Mouse (Mus musculus): ENCODE measurements around the gene Hist2h2ac.
A peak's percentile ranks its signal among the peaks of the same experiment; 100 is the strongest.
"Not testable (repeated sequence)": the region's sequence is repeated elsewhere in the genome, so short reads cannot be mapped to it uniquely, and the experiment has no call there.

The Hist2h2ac gene

DNA sequence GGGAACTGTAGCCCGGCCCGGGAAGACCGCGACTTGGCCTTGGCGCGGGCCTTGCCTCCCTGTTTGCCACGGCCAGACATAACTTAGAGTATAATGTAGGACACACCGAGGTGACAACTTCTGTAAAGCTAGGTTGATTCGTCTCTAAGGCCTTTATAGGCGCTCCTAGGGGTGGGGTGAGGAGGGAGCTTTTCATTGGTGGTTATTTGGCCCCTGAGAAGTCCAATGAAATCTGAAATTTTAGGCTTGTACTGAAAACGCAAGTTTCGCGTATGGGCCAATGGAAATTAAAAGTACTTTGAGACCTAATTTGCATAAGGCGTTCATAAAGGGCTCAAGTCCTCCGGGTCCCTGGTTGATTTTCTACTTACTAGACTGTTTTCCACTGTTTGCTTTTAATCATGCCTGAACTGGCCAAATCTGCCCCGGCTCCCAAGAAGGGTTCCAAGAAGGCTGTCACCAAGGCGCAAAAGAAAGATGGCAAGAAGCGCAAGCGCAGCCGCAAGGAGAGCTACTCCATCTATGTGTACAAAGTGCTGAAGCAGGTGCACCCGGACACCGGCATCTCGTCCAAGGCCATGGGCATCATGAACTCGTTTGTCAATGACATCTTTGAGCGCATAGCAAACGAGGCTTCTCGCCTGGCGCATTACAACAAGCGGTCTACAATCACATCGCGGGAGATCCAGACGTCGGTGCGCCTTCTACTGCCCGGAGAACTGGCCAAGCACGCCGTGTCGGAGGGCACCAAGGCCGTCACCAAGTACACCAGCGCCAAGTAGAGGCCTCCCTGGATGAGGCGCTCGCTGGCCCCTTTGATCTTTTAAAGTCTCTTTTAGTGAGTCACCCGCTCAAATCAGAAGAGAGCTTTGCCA, at the start of gene Hist2h2ac, which contains the start of gene Hist2h2be:
Hist2h2ac (minus strand) TSS at position 116 of the 875 bp plus-strand sequence.
Hist2h2be (plus strand) TSS at position 355 of the 875 bp plus-strand sequence.
- DNase-seq (ENCODE audit: low spot score in 2 of 2): peak; percentile 78 to 87

DNA sequence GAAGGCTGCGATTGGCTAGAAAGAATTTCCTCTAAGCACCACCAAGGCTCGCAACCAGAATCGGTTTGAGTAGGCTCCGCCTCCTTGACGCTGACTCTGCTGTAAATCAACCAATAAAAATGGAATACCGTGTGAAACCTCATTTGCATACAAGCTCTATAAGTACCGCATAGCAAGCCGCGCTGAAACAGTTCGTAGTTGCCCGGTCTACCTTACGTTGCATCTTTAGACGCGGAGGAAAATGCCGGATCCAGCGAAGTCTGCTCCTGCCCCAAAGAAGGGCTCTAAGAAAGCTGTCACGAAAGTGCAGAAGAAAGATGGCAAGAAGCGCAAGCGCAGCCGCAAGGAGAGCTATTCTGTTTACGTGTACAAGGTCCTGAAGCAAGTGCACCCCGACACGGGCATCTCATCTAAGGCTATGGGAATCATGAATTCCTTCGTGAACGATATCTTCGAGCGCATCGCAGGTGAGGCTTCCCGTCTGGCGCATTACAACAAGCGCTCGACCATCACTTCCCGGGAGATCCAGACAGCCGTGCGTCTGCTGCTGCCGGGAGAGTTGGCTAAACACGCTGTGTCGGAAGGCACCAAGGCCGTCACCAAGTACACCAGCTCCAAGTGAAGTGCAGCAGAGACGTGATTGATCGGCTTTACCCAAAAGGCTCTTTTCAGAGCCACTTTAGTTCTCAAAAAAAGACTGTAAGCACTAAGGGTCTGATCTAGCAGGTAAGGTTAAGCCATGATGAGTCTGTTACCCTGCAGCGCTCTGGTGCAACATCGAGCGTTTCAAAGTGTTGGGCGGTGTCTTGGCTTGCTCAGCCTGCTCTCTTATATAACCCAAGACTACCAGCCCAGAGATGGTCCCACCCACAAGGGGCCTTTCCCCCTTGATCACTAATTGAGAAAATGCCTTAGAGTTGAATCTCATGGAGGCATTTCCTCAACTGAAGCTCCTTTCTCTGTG, 49.1 kb upstream of the Hist2h2ac start, which contains the start of gene Hist2h2bb:
Hist2h2bb (plus strand) TSS at position 242 of the 964 bp plus-strand sequence.
- peak; percentile 93 to 97 for DNase-seq (ENCODE audit: low spot score in 2 of 2)

GRCm38 (mm10) chr3:96268776-96269378, 48.2 kb upstream of the Hist2h2ac start:
- not testable (repeated sequence) for DNase-seq (ENCODE audit: low spot score in 2 of 2)

DNA sequence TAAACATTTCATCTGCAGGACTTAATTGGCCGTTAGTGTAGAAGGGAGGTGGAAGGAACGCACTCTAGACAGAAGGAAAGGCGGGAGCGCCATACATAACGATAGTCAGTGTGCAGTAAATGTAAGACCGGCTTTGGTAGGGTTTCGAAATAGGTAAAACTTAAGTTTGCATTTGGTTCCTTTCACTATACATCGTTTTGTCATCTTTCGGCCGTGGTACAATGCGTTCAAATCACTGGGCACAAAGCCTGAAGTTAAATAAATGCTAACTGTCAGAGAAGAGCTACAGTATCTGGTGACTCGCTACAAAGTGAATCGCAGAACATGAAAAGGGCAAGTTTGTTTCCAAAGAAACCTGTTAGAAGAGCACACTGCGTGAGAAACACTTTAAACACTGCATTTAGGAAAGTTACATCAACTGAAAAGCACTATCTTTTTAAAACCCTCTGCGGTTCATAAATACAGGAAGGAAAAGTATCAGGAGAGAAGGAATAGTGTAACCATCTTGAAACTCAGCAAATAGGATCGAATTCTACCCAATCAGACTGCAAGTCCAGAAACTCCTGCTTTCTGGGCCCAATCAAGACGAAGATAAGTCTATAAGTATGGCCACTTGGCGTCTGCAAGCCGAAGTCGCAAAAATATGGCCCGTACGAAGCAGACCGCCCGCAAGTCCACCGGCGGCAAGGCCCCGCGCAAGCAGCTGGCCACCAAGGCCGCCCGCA, 47.5 kb upstream of the Hist2h2ac start, which contains the start of gene Hist2h3b:
Hist2h3b (plus strand) TSS at position 604 of the 725 bp plus-strand sequence.
- DNase-seq (ENCODE audit: low spot score in 2 of 2): peak; percentile 80 to 85

DNA sequence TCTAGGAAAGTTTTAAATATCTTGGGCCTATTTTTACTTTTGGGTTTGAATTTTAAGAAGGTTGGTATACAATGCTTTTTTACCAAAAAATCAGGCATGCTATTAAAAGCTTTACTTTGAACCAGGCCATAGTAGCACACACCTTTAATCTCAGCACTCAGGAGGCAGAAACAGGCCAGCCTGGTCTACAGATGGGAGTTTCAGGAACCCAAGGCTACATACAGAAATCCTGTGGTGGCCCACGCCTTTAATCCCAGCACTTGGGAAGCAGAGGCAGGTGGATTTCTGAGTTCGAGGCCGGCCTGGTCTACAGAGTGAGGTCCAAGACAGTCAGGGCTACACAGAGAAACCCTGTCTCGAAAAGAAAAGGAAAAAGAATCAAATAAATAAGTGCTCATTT, 46.9 kb upstream of the Hist2h2ac start:
- no peak for DNase-seq (ENCODE audit: low spot score in 2 of 2)

GRCm38 (mm10) chr3:96266132-96266710, 45.5 kb upstream of the Hist2h2ac start:
- DNase-seq (ENCODE audit: low spot score in 2 of 2): no peak

- DNase-seq (ENCODE audit: low spot score in 2 of 2): no peak
Observed at GRCm38 (mm10) chr3:96264404-96264949, 43.8 kb upstream of the Hist2h2ac start.

DNA sequence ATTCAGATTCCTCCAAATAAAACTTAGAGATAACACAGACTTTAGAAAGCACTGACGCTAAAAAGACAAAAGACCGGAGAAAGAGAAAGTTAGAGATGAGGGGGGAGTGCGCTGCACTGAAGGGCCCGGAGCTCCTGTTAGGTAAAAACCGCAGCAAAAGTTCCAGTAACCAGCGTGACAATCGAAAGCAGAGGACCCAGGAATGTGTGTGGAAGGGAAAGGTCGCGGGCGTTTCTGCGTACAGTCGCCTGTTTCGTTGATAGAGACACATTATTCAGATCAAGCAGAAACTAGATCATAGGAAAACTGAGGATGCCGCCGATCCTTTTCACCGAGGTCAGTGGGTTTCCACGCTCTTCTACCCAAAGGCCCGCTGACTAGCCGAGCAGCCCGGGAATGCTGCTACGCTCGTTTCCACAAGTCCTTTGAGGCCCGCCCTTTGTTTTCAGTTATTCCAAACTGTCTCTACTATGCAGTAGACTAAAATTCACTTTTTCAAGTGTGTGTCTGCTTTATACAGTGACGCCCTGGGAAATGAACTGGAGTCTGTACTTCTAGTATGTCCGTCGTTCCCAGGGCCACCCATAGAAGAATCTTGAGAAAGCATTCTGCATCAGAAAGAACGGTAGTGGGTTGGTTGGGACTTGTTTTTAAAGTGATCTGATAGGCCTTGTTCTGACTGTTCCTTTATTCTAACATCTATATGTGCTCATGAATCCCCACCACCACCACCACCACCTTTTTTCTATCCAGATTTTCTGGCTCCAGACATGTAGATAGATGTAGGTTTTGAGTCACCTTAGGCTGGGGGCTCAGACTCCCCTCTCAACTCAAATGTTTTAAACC, 43.1 kb upstream of the Hist2h2ac start:
- DNase-seq (ENCODE audit: low spot score in 2 of 2): no peak

DNA sequence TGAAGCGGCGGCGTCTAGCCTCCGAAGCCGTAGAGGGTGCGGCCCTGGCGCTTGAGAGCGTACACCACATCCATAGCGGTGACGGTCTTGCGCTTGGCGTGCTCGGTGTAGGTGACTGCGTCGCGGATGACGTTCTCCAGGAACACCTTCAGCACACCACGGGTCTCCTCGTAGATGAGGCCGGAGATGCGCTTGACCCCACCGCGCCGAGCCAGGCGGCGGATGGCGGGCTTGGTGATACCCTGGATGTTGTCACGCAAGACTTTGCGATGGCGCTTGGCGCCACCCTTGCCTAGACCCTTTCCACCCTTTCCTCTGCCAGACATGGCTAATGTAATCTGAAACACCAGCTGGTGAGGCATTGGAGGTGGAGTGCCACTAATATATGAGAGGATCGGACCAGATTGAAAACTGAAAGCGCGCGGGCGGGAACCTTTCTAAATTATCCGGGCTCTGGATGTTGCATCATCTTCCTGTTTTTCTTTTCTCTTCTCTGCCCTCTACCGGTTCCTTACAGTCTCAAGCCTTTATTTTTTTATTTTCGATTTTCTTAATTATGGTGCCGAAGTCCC, 42.4 kb upstream of the Hist2h2ac start, which contains the start of gene Hist2h4:
Hist2h4 (minus strand) TSS at position 333 of the 572 bp plus-strand sequence.
- DNase-seq (ENCODE audit: low spot score in 2 of 2): peak; percentile 96

- peak; percentile 79 to 89 for DNase-seq (ENCODE audit: low spot score in 2 of 2)
Observed at GRCm38 (mm10) chr3:96262216-96262875, 41.7 kb upstream of the Hist2h2ac start.

- no peak for DNase-seq (ENCODE audit: low spot score in 2 of 2)
Observed at GRCm38 (mm10) chr3:96261623-96262022, 40.9 kb upstream of the Hist2h2ac start.

DNA sequence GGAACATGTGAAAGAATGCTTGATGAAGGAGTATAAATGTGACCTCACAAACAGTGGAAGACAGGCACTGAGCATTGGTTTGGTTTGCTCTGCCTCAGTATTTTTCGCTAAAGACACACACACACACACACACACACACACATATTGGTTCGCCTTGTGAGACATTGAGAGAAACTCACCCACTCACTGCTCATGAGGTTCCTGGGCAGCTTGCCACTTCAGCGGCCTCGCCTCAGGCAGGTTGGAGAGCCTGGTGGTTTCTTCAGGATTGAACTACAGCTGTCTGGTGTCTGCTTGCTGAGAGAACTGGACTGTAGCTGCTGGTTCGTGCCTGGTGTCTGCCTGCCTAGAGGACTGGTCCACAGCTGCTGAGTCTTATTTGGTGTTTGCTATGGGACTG, 39.5 kb upstream of the Hist2h2ac start:
- no peak for DNase-seq (ENCODE audit: low spot score in 2 of 2)

DNA sequence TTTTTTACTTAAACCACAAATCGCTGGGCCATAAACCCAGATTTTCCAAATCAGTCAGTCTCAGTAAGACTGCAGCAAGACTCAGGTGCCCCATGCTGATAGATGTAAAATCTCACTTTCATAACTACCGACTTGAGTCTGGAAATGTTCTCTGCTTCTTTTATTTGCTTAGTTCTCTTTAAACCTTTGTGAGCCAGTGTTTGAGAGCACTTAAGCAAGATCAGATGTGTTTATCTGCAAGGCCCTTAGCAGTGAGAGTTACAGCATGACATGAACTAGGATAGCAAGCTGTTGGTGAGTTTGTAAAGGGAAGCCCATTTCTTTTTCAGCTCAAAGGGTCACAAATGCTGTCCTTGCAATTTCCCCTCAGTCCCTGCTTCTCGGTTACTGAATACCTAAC, 36.5 kb upstream of the Hist2h2ac start:
- no peak for DNase-seq (ENCODE audit: low spot score in 2 of 2)

- no peak for DNase-seq (ENCODE audit: low spot score in 2 of 2)
Observed at GRCm38 (mm10) chr3:96255926-96256593, 35.4 kb upstream of the Hist2h2ac start.

DNA sequence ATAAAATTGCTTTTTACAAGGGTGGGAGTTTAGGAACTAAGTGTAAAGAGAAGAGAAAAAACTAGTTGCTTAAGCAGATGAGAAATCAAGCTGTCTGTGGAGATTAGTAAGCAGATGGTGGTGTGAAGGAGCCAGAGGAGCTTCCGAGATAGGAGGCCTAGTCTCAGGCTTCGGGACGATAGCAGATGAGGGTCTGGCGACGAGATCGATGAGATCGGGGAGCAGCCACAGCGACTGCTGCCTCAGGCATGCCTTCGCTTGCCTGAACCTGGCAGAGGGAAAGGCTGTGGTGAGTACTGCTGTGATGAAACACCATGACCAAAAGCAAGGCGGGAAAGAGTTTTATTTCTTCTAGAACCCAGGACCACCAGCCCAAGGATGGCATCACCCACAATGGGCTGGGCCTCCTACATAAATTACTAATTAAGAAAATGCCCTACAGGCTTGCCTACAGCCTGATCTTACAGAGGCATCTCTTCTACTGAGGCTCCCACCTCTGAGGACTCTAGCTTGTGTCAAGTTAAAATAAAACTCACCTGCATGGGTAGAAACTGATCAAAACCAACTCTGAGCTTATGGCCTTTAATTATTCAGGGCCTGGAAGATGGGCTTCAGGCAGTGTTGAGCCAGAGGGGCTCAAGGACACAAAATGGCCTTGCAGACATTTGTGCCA, 34.1 kb upstream of the Hist2h2ac start:
- DNase-seq (ENCODE audit: low spot score in 2 of 2): no peak

DNA sequence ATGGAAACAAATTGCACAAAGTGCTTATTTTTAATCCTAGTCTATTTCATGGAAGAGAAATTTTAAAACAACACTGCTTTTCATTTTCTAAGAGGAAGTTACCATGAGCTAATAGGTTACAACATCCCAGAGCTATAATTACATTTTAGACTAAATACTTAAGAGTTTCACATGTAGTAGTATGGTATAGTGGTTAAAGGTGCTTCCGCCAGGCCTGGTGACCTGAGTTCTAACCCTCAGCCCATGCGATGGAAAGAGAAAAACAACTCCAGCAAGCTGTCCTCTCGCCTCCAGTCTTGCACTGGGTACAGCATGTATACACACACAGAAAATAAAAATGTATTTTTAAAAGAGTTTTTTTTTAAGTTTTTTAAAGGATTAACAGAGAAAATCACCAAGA, 31.1 kb upstream of the Hist2h2ac start:
- no peak for DNase-seq (ENCODE audit: low spot score in 2 of 2)

DNA sequence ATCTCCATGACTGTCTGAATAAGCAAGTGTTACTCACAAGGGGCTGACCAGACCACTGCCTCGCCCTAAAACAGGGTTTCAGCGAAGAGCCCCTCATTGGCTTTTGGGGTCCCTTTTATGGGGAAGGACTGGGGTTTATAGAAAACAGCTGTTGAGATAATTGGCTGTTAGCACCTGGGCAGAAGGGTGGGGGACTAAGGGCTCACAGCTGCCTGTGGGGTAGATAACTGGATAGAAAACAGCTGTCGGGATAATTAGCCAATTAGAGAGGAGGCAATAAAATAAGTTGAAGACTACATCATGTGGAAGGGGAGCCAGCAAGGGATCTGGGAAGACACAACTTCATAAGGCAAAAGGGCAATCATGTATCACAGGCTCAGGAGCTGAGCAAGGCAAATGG, 30.2 kb upstream of the Hist2h2ac start:
- no peak for DNase-seq (ENCODE audit: low spot score in 2 of 2)
